Mouse (Mus musculus) kidney, adult 2 months (tissue): ENCODE measurements at regions not wholly inside any gene's neighbourhood (a gene's known extent, or its start where the extent isn't known, plus 50 kb on each side); places are given as distances from the start of the nearest gene placed in this dataset.

Source experiments
- CTCF ChIP-seq: fragments of 200-500 bp; conservative IDR thresholded peaks from 2 replicates; pipeline ENCODE4 v1.5.1; 2011; ENCODE audit warnings: low read depth, mild to moderate bottlenecking, control low read depth, low read length, moderate library complexity, mixed read lengths; ENCODE audit not compliant: insufficient read depth, insufficient read length
- POLR2A ChIP-seq: fragments of 200-500 bp; IDR thresholded peaks from one replicate; pipeline ENCODE4 v1.6.1; 2011; ENCODE audit warnings: low read depth, low read length, control low read depth

DNA sequence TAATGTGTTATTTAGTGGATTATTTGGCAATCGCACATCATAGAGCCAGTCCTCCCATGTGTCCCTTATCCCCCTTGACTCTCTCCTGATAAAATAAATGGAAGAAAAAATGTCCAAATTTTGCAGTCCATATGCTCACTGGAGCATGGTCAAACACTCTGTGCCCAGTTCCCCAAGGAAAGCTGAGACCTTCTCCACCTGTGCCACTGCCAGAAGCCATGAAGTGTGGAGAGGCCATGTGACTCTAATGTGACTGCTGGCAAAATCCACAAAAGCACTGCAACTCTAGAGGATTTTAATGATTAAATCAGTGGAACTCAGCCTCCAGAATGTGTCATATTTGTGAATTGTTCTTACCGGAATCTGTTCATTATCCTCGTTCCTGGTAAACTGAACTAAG lies 514.5 kb downstream of the Pom121l12 start:
- no peak for TF ChIP-seq CTCF
- TF ChIP-seq POLR2A: no peak
